Mouse (Mus musculus) mouse trophoblast stem cell (cell line): ENCODE data around the gene Ccser1.

Experiments used
- in situ Hi-C, 2 experiments: fragments of 300-500 bp; cut with MseI, MboI; formaldehyde crosslinking; loops; 2 replicates in 1 of 2; 3 replicates in 1 of 2; pipeline ENCODE4 v1.15.1; 2025

The Ccser1 gene

DNA sequence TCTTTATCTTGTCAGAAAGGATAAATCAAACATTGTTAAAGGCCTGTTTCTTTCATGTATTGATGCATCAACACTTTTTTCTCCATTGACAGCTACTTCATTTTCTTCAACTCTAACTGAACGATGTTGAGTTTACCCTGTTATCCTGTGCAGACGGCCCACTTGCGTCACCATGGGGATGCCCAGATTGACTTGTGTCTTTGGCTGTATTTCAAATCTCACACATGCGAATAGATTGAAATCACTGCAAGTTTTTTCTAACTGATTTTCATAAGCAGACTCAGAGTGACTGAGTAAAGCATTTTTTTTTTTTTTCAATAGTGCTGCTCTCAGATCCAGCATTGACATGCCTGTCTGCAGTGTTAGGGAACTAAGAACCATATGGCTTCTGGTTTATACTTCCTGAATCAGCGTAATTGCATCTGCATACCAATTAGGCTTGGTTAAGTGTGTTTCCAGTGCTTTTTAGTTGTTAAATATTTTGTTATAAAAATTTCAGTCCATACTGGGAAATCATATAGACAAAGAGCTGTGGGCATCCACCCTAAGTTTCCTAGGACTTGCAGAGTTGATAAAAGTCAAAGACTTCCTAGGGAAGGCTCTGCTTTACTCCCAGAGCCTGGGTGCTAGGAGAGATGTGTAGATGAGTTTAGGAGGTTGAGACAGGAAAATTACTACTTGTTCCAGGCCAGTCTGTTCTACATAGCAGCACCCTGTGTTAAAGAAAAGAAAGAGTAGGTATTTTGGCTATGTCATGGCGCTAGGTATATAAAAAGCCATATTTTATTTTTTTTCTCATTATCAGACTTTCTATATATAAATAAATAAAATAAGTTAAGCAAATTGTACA lies 116.3 kb downstream of the Ccser1 start:
- in situ Hi-C loops, result loop anchor here in 1 of 2 experiments (10.0 kb wide), 1 partner anchor 232 kb away; no protein-coding TSS in a partner anchor

DNA sequence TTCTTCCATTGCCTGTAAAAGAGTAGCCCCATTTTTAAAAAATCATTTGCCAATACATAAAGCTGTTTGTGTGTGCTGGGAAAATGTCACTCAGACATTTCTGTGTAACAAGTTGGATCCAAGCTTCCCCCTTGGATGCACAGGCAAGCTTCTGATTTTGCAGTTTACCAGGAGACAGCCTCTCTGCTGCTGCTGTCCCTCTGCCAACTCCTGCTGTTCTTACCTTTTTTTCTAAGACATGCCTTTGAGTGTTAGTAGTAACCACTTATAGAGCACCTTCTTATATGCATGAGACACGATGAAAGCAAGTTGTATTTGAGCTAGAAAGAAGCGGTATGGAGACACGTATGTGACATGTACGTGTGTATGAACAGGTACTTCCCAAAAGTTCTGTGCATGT lies 120.3 kb downstream of the Ccser1 start:
- in situ Hi-C loops, result loop anchor here in 1 of 2 experiments (5.0 to 10.0 kb wide), 2 partner anchors 238 to 316 kb away; no protein-coding TSS in a partner anchor

- in situ Hi-C loops, result loop anchor here in 1 of 2 experiments (5.0 to 10.0 kb wide), 2 partner anchors 239 to 316 kb away; no protein-coding TSS in a partner anchor
Observed at GRCm38 (mm10) chr6:61300975-61301374, 120.9 kb downstream of the Ccser1 start.

DNA sequence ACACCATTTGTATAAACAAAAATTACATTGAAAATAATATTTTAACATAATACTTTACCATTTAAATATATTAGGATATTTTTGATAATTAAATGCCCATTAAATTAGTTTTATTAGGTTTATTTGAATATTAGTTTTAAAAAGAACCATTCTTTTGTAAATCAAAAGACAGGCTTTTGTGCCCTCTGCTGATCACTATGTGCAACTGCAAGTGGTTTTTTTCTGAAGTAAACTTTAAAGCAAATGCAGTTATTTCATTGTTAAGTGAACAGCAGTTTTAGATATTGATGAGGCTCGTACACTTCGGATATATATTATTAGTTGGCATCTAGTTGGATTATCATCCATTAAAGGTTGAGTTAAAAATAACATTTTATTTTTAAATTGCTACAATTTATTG lies 121.5 kb downstream of the Ccser1 start:
- in situ Hi-C loops, result loop anchor here in 1 of 2 experiments (5.0 to 10.0 kb wide), 2 partner anchors 239 to 317 kb away; no protein-coding TSS in a partner anchor

DNA sequence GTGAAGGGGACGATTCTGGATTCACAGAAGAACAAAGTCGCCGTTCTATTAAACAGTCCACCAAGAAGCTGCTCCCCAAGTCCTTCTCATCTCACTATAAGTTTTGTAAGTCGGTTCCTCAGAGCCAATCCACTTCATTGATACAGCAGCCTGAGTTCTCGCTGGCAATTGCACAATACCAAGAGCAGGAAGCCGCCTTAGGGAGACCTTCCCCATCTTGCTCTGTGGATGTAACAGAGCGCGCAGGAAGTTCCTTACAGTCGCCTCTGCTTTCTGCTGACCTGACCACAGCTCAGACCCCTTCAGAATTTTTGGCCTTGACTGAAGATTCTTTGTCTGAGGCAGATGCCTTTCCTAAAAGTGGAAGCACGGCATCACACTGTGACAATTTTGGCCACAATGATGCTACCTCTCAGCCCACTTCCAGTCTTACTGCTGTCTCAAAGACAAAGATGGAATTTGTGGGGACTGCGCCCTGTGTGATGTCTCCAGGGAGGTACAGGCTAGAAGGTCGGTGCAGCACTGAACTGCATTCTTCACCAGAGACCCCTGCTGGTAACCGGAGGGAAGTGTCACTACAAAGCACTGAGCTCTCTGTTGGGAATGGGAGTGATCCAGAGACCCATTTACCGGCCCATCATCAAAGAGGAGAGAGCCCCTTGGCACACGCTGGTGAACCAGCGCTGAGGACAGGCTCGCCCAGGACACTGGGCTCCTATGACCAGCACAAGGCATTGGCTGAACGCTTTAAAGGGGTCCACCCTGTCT lies 131.4 kb downstream of the Ccser1 start:
- in situ Hi-C loops, result no loop called here

- in situ Hi-C loops, result no loop called here
Observed at GRCm38 (mm10) chr6:61315884-61316601, 135.9 kb downstream of the Ccser1 start.

GRCm38 (mm10) chr6:61320842-61321241 lies 140.7 kb downstream of the Ccser1 start:
- in situ Hi-C loops, result no loop called here

GRCm38 (mm10) chr6:61322328-61322727 lies 142.2 kb downstream of the Ccser1 start:
- in situ Hi-C loops, result no loop called here

DNA sequence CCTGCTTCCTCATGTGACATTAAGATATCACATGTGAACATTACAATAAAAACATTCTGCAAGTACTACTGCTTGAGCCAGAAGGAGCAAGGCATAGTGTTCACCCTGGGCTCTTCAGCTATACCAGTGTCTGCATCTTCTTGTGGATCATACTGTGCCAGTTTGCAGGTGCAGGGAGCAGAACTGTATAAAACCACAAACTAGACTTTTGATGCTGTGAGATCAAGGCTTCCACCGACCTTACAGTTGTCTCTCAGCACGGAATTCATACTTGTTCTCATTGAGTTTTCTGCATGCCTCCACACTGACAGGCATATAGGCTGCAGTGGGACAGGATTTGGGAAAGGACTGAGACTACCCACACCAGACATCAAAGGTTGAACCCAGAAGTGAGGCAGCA lies 146.0 kb downstream of the Ccser1 start:
- in situ Hi-C loops, result no loop called here

- in situ Hi-C loops, result no loop called here
Observed at GRCm38 (mm10) chr6:61328981-61329380, 148.9 kb downstream of the Ccser1 start.

- in situ Hi-C loops, result no loop called here
Observed at GRCm38 (mm10) chr6:61329593-61330540, 149.7 kb downstream of the Ccser1 start.

GRCm38 (mm10) chr6:61334466-61334865 lies 154.3 kb downstream of the Ccser1 start:
- in situ Hi-C loops, result no loop called here

GRCm38 (mm10) chr6:61347045-61347838 lies 167.1 kb downstream of the Ccser1 start:
- in situ Hi-C loops, result no loop called here

DNA sequence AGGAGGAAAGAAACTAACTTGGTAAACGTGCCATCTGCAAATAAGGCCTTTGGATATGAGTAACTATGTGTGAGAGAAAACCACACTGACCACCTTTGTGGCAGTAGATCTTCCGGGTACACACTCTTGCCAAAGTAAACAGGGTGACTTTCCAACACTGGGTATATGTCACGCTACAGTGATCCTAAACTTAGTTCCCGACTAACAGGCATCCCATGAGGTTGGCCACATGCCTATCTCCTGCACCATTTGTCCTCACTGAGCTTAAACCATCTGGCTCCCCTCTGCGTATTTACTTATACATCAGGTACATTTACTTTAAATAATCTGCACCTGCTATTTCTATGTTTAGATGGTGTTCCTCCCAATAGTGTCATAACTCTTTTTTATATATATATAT lies 183.6 kb downstream of the Ccser1 start:
- in situ Hi-C loops, result no loop called here

- in situ Hi-C loops, result no loop called here
Observed at GRCm38 (mm10) chr6:61382526-61382925, 202.4 kb downstream of the Ccser1 start.

DNA sequence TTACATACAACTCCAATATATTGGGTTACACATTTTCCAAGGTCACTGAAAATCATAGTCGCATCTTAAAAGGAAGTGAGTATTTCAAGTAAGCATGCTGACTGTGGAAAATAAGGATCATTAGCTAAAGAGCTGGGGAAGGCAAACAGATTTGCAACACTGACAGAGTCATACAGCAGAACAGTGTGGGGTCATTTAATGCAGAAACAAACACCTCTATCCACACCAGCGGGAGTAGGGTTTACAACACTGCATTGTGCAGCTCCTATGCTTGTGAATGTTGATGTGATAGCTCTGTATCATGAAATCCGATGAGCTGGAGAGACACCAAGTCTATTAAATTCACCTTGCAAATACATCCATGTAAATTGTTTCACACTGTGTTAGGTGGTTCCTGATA lies 202.9 kb downstream of the Ccser1 start:
- in situ Hi-C loops, result no loop called here

DNA sequence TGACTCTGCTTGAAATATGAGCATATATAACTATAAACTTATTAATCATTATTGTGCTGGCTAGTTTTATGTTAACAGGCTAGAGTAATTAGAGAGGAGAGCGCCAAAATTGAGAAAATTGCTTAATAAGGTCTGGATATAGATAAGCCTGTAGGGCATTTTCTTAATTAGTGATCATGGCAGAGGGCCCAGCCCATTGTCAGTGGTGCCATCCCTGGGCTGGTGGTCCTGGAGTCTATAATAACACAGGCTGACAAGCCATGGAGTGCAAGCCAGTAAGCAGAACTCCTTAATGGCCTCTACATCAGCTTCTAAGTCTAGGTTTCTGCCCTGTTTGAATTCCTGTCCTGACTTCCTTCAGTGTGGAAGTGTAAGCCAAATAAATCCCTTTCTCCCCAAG lies 206.9 kb downstream of the Ccser1 start:
- in situ Hi-C loops, result no loop called here

GRCm38 (mm10) chr6:61427490-61427889 lies 247.4 kb downstream of the Ccser1 start:
- in situ Hi-C loops, result no loop called here

DNA sequence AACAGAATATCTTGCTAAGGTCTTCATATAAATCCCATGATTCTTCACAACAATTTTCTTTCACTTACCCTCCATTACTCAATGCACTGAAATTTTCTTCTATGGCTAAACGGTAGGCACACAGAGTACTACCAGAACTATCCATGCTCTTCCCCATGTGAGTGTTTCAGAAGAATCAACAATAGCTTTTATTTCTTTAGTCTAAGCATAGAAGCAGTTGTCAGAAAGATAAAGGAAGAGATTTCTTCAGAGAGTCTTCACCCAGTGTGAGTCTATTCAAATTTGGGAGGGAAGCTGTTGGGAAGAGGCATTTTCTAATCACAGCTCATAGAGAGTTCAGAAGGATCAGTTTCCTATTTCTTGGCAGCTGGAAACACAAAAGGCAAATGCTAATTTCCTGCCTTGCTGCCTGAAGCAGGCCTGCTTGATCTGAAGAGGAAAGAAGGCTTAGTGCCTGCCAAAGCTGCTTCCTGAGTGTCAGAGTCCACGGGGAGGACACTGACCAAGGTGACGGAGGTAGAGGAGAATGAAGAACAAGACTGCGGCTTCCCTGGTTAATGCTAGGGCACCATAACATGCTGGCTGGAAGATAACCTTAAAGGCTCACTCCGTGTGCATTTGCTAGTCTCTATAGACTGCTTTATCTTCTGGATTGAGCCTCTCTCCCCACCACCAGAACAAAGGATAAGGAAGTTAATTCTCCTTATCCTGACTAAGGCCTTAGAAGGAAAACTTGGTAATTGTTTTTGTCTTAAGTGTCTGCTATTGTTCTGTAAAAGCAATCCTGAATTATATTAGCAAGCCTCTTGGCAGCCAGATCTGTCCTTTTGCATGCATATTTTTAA lies 251.0 kb downstream of the Ccser1 start:
- in situ Hi-C loops, result no loop called here
